Mouse (Mus musculus) embryonic stem cell, embryonic (primary cell): ENCODE measurements around the gene Slit3.

Experiments
- CTCF ChIA-PET, 4 experiments: fragments of 300-600 bp in 2 of 4; fragments of 350-600 bp in 2 of 4; sonication (Branson Sonifier 250); formaldehyde crosslinking; loops; one replicate each; lab custom pipeline; 2022; ENCODE audit warnings: inconsistent platforms in 2 of 4; lab: Charles Lee
- POLR2A ChIA-PET, 4 experiments: fragments of 300-600 bp in 2 of 4; fragments of 350-600 bp in 2 of 4; sonication (Branson Sonifier 250); formaldehyde crosslinking; loops; one replicate each; lab custom pipeline; 2022; ENCODE audit warnings: antibody characterized with exemption in 4 of 4, inconsistent platforms in 1 of 4; lab: Charles Lee

Gene Slit3

GRCm38 (mm10) chr11:35417911-35418552 lies 297.0 kb downstream of the Slit3 start:
- CTCF ChIA-PET, result interaction anchor here (0.6 to 2.2 kb wide), 4 partner anchors 34 to 367 kb away, joined by 3 to 5 read pairs (median 4); no protein-coding TSS in a partner anchor
- POLR2A ChIA-PET, result interaction anchor here in 3 of 4 experiments (0.5 to 1.6 kb wide), 6 partner anchors 23 to 353 kb away, joined by 3 to 5 read pairs (median 4); no protein-coding TSS in a partner anchor

- CTCF ChIA-PET, result no interaction called here
- POLR2A ChIA-PET, result interaction anchor here in 2 of 4 experiments (1.3 to 1.6 kb wide), 2 partner anchors 11 to 25 kb away, joined by 3 read pairs; no protein-coding TSS in a partner anchor
Observed at GRCm38 (mm10) chr11:35419013-35419412, 298.0 kb downstream of the Slit3 start.

DNA sequence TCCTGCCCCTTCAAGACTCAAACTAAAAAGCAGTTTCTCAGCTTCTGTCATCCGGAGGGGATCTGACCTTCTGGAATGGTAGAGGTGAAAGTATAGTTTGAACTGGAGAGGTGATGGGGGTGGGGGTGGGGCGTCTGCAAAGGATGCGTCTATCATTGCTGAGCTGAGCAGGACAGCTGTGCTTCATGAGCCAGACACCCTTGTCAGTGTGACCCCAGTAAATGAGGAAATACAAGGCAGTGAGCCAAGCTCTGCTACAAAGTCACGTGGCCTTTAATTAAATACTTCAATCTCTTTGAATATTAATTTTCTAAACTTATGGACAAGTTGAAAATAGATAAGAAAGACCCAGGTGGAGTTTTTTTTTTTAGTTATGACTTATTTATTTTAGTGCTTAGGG lies 300.7 kb downstream of the Slit3 start:
- ChIA-PET CTCF (interaction anchor here in 1 of 4 experiments (0.7 kb wide), 1 partner anchor 394 kb away, joined by 3 read pairs; no protein-coding TSS in a partner anchor), POLR2A (interaction anchor here in 1 of 4 experiments (0.7 kb wide), 1 partner anchor 424 kb away, joined by 3 read pairs; no protein-coding TSS in a partner anchor)

- CTCF ChIA-PET, result no interaction called here
- POLR2A ChIA-PET, result interaction anchor here in 1 of 4 experiments (1.3 kb wide), 1 partner anchor 349 kb away, joined by 3 read pairs; no protein-coding TSS in a partner anchor
Observed at GRCm38 (mm10) chr11:35428036-35428435, 307.0 kb downstream of the Slit3 start.

- CTCF ChIA-PET, result interaction anchor here in 1 of 4 experiments (0.6 to 0.9 kb wide), 3 partner anchors 23 to 652 kb away, joined by 3 read pairs; no protein-coding TSS in a partner anchor
- POLR2A ChIA-PET, result no interaction called here
Observed at GRCm38 (mm10) chr11:35431130-35431529, 310.1 kb downstream of the Slit3 start.

DNA sequence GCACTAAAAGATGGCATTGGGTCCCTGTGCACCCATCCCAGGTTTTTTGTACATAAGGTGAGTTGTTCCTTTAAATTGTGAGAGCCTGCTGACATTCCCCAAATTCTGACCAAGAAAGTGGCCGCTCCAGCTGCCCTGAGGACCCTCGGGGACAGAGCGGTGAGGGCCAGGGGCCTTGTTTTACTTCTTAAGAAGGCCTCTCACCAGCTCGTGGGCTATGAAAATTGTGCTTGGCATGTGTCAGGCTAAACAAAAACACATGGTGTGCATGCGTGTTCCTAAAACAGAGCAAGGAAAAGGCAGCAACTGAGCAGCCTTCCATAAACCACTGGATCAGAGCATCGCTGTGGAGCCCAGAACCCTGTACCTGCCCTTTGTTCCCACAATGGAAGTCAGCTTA lies 316.5 kb downstream of the Slit3 start:
- ChIA-PET POLR2A (no interaction called here), CTCF (interaction anchor here in 1 of 4 experiments (0.7 kb wide), 1 partner anchor 31 kb away, joined by 3 read pairs; no protein-coding TSS in a partner anchor)

DNA sequence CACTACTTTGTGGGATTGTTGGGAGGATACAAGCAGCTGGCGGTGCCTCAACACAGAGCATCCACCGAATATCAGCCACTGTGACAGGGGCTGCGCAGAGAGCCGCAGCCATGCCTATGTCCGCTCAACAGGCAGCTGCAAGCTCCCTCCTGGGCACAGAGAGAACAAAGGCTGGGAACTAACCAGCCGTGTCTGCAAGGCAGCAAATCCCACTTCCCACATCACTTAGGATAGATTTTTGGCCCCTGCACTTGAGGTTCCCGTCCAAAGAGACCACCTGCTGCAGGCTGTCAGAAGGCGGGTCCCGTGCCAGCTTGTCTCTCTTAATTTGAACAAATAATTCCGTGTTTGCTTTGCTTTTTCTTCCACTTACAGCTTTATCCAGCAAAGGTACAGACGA lies 319.2 kb downstream of the Slit3 start:
- CTCF ChIA-PET, result interaction anchor here in 1 of 4 experiments (1.2 kb wide), 1 partner anchor 73 kb away, joined by 5 read pairs; no protein-coding TSS in a partner anchor
- POLR2A ChIA-PET, result no interaction called here

GRCm38 (mm10) chr11:35444489-35445100 lies 323.6 kb downstream of the Slit3 start:
- POLR2A ChIA-PET, result interaction anchor here in 2 of 4 experiments (0.5 to 1.1 kb wide), 3 partner anchors 26 to 424 kb away, joined by 3 read pairs; no protein-coding TSS in a partner anchor

GRCm38 (mm10) chr11:35447951-35448350 lies 326.9 kb downstream of the Slit3 start:
- ChIA-PET CTCF (no interaction called here), POLR2A (no interaction called here)

More at GRCm38 (mm10) chr11:35444489-35445100, 323.6 kb downstream of the Slit3 start:
- CTCF ChIA-PET, result interaction anchor here in 2 of 4 experiments (1.1 to 1.8 kb wide), 2 partner anchors 37 to 77 kb away, joined by 3 to 6 read pairs; no protein-coding TSS in a partner anchor

- CTCF ChIA-PET, result no interaction called here
Observed at GRCm38 (mm10) chr11:35449199-35449598, 328.2 kb downstream of the Slit3 start.

GRCm38 (mm10) chr11:35451636-35452035 lies 330.6 kb downstream of the Slit3 start:
- POLR2A ChIA-PET, result interaction anchor here in 2 of 4 experiments (0.6 to 1.5 kb wide), 3 partner anchors 66 to 273 kb away, joined by 5 to 9 read pairs (median 6); no protein-coding TSS in a partner anchor
- CTCF ChIA-PET, result interaction anchor here (0.6 to 3.4 kb wide), 35 partner anchors 9 to 641 kb away, joined by 3 to 31 read pairs (median 4); partner anchors contain the start of genes Pank3 (in 1 of the 4) and Slit3 (in 1 of the 4)

More at GRCm38 (mm10) chr11:35449199-35449598, 328.2 kb downstream of the Slit3 start:
- POLR2A ChIA-PET, result interaction anchor here in 1 of 4 experiments (0.5 kb wide), 1 partner anchor 1406 kb away, joined by 3 read pairs; no protein-coding TSS in a partner anchor

DNA sequence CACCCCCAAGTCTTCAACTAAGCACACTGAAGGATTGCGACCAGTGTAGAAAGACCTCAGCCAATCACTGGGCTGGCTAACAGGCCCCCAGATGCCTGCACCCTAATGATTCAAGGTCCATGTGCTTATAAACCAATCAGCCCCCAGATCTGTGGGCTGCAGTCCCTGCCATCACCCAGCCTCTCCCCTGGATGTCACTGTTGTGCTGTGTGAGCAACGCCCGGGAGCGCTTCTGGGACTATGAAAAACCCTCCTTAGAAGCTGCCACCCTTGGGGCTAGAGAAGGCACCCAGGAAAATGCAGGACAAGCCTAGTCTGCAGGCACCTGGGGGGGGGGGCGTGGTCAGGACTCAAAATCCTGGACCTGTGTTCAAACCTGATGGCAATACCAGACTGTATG lies 331.4 kb downstream of the Slit3 start:
- POLR2A ChIA-PET, result interaction anchor here in 1 of 4 experiments (1.1 kb wide), 1 partner anchor 35 kb away, joined by 3 read pairs; no protein-coding TSS in a partner anchor
- CTCF ChIA-PET, result interaction anchor here (0.5 to 3.4 kb wide), 40 partner anchors 14 to 642 kb away, joined by 3 to 31 read pairs (median 4); partner anchors contain the start of genes Pank3 (in 1 of the 4) and Slit3 (in 1 of the 4)

GRCm38 (mm10) chr11:35454191-35454725 lies 333.2 kb downstream of the Slit3 start:
- POLR2A ChIA-PET, result interaction anchor here in 1 of 4 experiments (0.6 kb wide), 1 partner anchor 13 kb away, joined by 4 read pairs; no protein-coding TSS in a partner anchor
- CTCF ChIA-PET, result interaction anchor here in 3 of 4 experiments (0.5 to 3.4 kb wide), 7 partner anchors 9 to 1139 kb away, joined by 3 to 15 read pairs (median 3); no protein-coding TSS in a partner anchor

- ChIA-PET POLR2A (no interaction called here), CTCF (interaction anchor here in 1 of 4 experiments (1.0 to 1.2 kb wide), 3 partner anchors 92 to 547 kb away, joined by 3 read pairs; no protein-coding TSS in a partner anchor)
Observed at GRCm38 (mm10) chr11:35454781-35455180, 333.8 kb downstream of the Slit3 start.

DNA sequence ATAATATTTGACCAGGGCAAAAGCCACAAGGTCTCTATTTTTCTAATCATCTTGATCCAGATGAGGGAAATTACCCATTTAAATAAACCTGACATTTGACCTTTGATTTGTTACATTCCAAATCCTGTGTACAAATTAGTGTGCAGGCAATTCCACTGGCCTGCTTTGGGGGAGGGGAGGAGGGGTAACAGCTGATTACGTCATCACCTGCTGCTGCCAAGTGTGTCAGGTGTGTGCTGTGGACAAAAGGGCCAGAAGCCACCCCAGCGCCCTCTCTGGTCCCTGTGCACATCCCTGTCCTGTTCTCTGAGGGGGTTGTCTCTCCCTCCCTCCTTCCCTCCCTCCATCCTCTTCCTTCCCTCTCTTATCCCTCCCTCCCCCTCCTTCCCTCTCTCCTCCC lies 337.0 kb downstream of the Slit3 start:
- POLR2A ChIA-PET, result no interaction called here
- CTCF ChIA-PET, result no interaction called here

- ChIA-PET POLR2A (no interaction called here), CTCF (no interaction called here)
Observed at GRCm38 (mm10) chr11:35466701-35467100, 345.7 kb downstream of the Slit3 start.

DNA sequence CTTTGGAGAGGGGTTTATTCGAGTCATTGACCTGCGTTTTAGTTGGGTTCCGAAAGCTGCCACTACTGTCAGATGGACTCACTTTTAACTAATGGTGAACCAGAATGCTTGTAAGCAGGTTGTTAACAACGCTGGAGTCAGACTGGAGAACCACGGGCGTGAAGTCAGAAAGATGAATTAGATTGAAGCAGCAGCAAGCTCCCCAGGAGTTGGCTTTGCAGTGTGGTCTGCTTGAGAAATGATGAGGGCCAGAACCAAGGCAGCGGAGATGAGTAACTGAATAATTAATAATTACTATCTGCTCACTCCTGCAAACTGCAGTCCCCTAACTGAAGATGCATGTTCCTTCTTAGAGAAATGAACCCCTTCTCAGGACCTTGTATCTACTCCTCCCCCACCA lies 347.8 kb downstream of the Slit3 start:
- ChIA-PET CTCF (interaction anchor here in 1 of 4 experiments (0.6 kb wide), 1 partner anchor 31 kb away, joined by 3 read pairs; no protein-coding TSS in a partner anchor), POLR2A (no interaction called here)

DNA sequence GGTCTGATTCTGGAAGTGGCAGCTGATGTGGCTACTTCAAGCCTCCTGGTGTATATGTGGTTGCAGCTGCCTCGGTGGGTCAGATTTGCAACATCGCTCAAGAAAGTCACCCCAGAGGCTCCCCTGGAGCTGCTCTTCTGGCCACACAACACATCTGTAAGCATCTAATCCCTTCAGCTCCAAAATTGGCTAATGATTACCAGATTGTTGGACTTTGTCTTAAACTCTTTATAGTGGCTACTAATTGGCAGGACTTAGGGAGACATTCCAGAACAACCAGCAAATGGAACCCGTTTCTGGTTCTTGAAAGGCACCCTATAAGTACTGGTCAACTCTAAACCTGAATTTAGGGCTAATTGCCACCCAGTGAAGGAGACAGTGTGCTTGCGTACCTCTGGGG lies 348.9 kb downstream of the Slit3 start:
- ChIA-PET POLR2A (interaction anchor here in 1 of 4 experiments (0.6 kb wide), 1 partner anchor 637 kb away, joined by 6 read pairs; no protein-coding TSS in a partner anchor), CTCF (no interaction called here)
